Mouse (Mus musculus) liver, embryonic 14.5 days (tissue): Measurements from ENCODE around the gene Aplnr.

Source experiments
- CTCF ChIP-seq: IDR thresholded peaks from 2 replicates; pipeline ENCODE4 v1.5.1; 2016; ENCODE audit warnings: antibody characterized with exemption, low read depth, control low read depth
- EP300 ChIP-seq: IDR thresholded peaks from 2 replicates; pipeline ENCODE4 v1.6.1; 2016; ENCODE audit warnings: antibody characterized with exemption, low read depth

GRCm38 (mm10) chr2:85135099-85135498 lies 926 bp upstream of the Aplnr start:
- no peak for TF ChIP-seq CTCF
- no peak for TF ChIP-seq EP300
